ENCODE assay signal across 28 mouse cellular contexts in genomic region chr1:156645971-156646370, GRCm38 (mm10). TPM values are rescaled to one million over a fixed set of nuclear protein-coding genes. Genes with fewer than 3 reads are reported as not detected.
A peak's percentile ranks its signal among the peaks of the same experiment; 100 is the strongest.
DNase-seq lines count a peak whose midpoint lies in the region; ATAC-seq and TF ChIP-seq lines count a peak whose summit lies in the region.
"Had no signal": no experiment of that assay in that cellular context is flagged by ENCODE, and none has a peak within 500 bp of the region (broad histone marks: within the 10 kb centered on the region; RNA-seq: fewer than 3 reads in every experiment).

No protein-coding gene starts in this region.

- H3K4me2 ChIP-seq in hindbrain, postnatal 0 days (ENCODE audit: low read depth, low read length), result no peak overlapping the region
- H3K4me2 ChIP-seq in hindbrain, embryonic 16.5 days (ENCODE audit: low read length), result no peak overlapping the region
- no peak overlapping the region for H3K4me2 ChIP-seq in forebrain, embryonic 15.5 days (replicated peaks)
- H3K4me2 ChIP-seq: heart, embryonic 11.5 days; kidney, embryonic 15.5 days; liver, embryonic 15.5 days had no signal

- no peaks in the 10 kb centered on the region for H3K27me3 ChIP-seq in hindbrain, postnatal 0 days (ENCODE audit: insufficient read depth, low read length)
- no peaks in the 10 kb centered on the region for H3K27me3 ChIP-seq in hindbrain, embryonic 16.5 days (replicated peaks; ENCODE audit: control insufficient read depth, insufficient read depth, low read length)
- H3K27me3 ChIP-seq in forebrain, embryonic 15.5 days, result no peaks in the 10 kb centered on the region
- H3K27me3 ChIP-seq: kidney, embryonic 15.5 days; liver, embryonic 15.5 days had no signal

- H3K27ac ChIP-seq in hindbrain, postnatal 0 days, result no peak overlapping the region
- no peak overlapping the region for H3K27ac ChIP-seq in hindbrain, embryonic 16.5 days (ENCODE audit: low read depth, low read length)
- 0 out of 2 replicates have a peak overlapping the region, but pooled peaks have one; percentile 52 for H3K27ac ChIP-seq in forebrain, embryonic 15.5 days (replicated peaks)
- H3K27ac ChIP-seq: hindbrain, embryonic 10.5 days; kidney, embryonic 15.5 days; left cerebral cortex, adult 2 months; limb, embryonic 10.5 days; liver, embryonic 15.5 days; macrophage had no signal

- no peak overlapping the region for H3K4me3 ChIP-seq in hindbrain, postnatal 0 days (ENCODE audit: low read length)
- H3K4me3 ChIP-seq in hindbrain, embryonic 16.5 days (ENCODE audit: low read length), result no peak overlapping the region
- no peak overlapping the region for H3K4me3 ChIP-seq in forebrain, embryonic 15.5 days
- H3K4me3 ChIP-seq: hindbrain, embryonic 10.5 days; kidney, embryonic 15.5 days; left cerebral cortex, adult 2 months; limb, embryonic 10.5 days; liver, embryonic 15.5 days had no signal

- H3K36me3 ChIP-seq in hindbrain, postnatal 0 days (ENCODE audit: insufficient read depth, low read length), result peaks cover 26% of the 10 kb centered on the region
- peaks cover 21% of the 10 kb centered on the region for H3K36me3 ChIP-seq in hindbrain, embryonic 16.5 days (ENCODE audit: control insufficient read depth, insufficient read depth, low read length)
- H3K36me3 ChIP-seq in forebrain, embryonic 15.5 days, result peaks cover 12% of the 10 kb centered on the region

- WGBS in hindbrain, postnatal 0 days, result 56% methylated on average over 4 of the region's 4 CpGs
- WGBS in hindbrain, embryonic 16.5 days, result 65% methylated on average over 4 of the region's 4 CpGs
- WGBS in forebrain, embryonic 15.5 days, result 72% methylated on average over 4 of the region's 4 CpGs

- DNase-seq in cerebellum, adult 11-12 months, result peak; percentile 65
- no peak for DNase-seq in cerebellum, adult 8-10 months
- DNase-seq in hindbrain, postnatal 0 days (ENCODE audit: low spot score), result peak; percentile 41
- peak; percentile 66 for DNase-seq in cerebellum, adult 9-10 months
- no peak for DNase-seq in thymus, adult 18-20 months
- DNase-seq in embryo, embryonic 10.5 days (ENCODE audit: low spot score), result no peak
- DNase-seq: embryo, embryonic 11 days; gastrocnemius, postnatal 10 days; heart, postnatal 10 days; kidney, postnatal 4 days; layer of hippocampus, adult 9-11 months; liver; right cerebral cortex, adult 18-20 months; right cerebral cortex, postnatal 4 days; thymus, postnatal 25 days had no signal

- no peak for TF ChIP-seq CTCF in hindbrain, postnatal 0 days (IDR thresholded peaks at IDR 0.05; ENCODE audit: low read depth)

- no peak overlapping the region for H3K9ac ChIP-seq in hindbrain, postnatal 0 days (replicated peaks; ENCODE audit: low read length)
- H3K9ac ChIP-seq in hindbrain, embryonic 16.5 days (ENCODE audit: low read depth, low read length), result no peak overlapping the region
- H3K9ac ChIP-seq in forebrain, embryonic 15.5 days (replicated peaks), result no peak overlapping the region
- H3K9ac ChIP-seq: kidney, embryonic 15.5 days; liver, embryonic 15.5 days had no signal

- ATAC-seq in hindbrain, postnatal 0 days, result no peak
- ATAC-seq in hindbrain, embryonic 16.5 days, result no peak
- no peak for ATAC-seq in forebrain, embryonic 15.5 days (replicated peaks)
- ATAC-seq: CD4-positive, CD25-positive, alpha-beta regulatory T cell, adult 4 months; intestine, postnatal 0 days; lung, postnatal 0 days; midbrain, embryonic 16.5 days had no signal

- H3K4me1 ChIP-seq in hindbrain, postnatal 0 days (ENCODE audit: insufficient read depth, low read length), result no peaks in the 10 kb centered on the region
- peaks cover 12% of the 10 kb centered on the region for H3K4me1 ChIP-seq in hindbrain, embryonic 16.5 days (ENCODE audit: control insufficient read depth, insufficient read depth, low read depth, low read length)
- H3K4me1 ChIP-seq in forebrain, embryonic 15.5 days, result peaks cover 25% of the 10 kb centered on the region

- H3K9me3 ChIP-seq in hindbrain, postnatal 0 days (ENCODE audit: low read length), result no peaks in the 10 kb centered on the region
- no peaks in the 10 kb centered on the region for H3K9me3 ChIP-seq in hindbrain, embryonic 16.5 days (ENCODE audit: control insufficient read depth, low read length)
- H3K9me3 ChIP-seq in forebrain, embryonic 15.5 days, result no peaks in the 10 kb centered on the region
- H3K9me3 ChIP-seq: hindbrain, embryonic 10.5 days; kidney, embryonic 15.5 days; limb, embryonic 10.5 days; liver, embryonic 15.5 days had no signal

RNA-seq across cellular contexts. Expression of gene Tor3a, which starts 28.2 kb away (rescaled TPM):
- total RNA-seq in hindbrain, postnatal 0 days (2014; rRNA removed), result 2.4 and 5.6 TPM in 2 replicates
- polyA plus RNA-seq in hindbrain, postnatal 0 days (2015; fragmentation: Nextera tagmentation; extraction: Ambion mirVana), result 3.0 and 4.3 TPM in 2 replicates
- 4.8 and 5.2 TPM in 2 replicates for polyA plus RNA-seq in hindbrain, embryonic 16.5 days (2015; fragmentation: Nextera tagmentation; extraction: Ambion mirVana)
- polyA plus RNA-seq in forebrain, embryonic 15.5 days (2015; fragmentation: Nextera tagmentation; extraction: Ambion mirVana), result 3.9 and 4.0 TPM in 2 replicates

Comparison
In these comparisons a context has a peak if more than half of its experiments do, and no peak if none do; other contexts are left out.
1. DNase-seq: peak in cerebellum, adult 11-12 months (single experiment), hindbrain, postnatal 0 days (single experiment) and cerebellum, adult 9-10 months (single experiment); none in cerebellum, adult 8-10 months (single experiment), thymus, adult 18-20 months (0 of 2) and embryo, embryonic 10.5 days (single experiment).